Mouse (Mus musculus) heart, postnatal 0 days (tissue): ENCODE measurements around the gene Igf2bp3. TPM values are rescaled to one million over a fixed set of nuclear protein-coding genes. Genes with fewer than 3 reads are reported as not detected.

Experiments used
- ATAC-seq: fragments of 200-750 bp; cut with Nextera tagmentation; 2 replicates; pipeline ENCODE4 v1.8.0; 2017; ENCODE audit warnings: low read depth, moderate number of reproducible peaks, moderate library complexity; ENCODE audit not compliant: insufficient read depth
- DNase-seq: peaks from one replicate; pipeline ENCODE4 v3.0.0-alpha.2; 2016; ENCODE audit warnings: low spot score
- H3K27ac ChIP-seq: fragments of 300-500 bp; sonication (generic); 2 replicates; pipeline ENCODE4 v1.5.1; 2014; ENCODE audit warnings: low read depth, mild to moderate bottlenecking
- H3K27me3 ChIP-seq: fragments of 300-500 bp; sonication (generic); 2 replicates; pipeline ENCODE4 v1.6.1; 2014; ENCODE audit warnings: low read length, mixed read lengths; ENCODE audit not compliant: control insufficient read depth, insufficient read depth
- H3K36me3 ChIP-seq: fragments of 300-500 bp; sonication (generic); replicated peaks from 2 replicates; pipeline ENCODE4 v1.6.1; 2014; ENCODE audit warnings: low read length, mixed read lengths; ENCODE audit not compliant: control insufficient read depth, insufficient read depth
- H3K4me1 ChIP-seq: fragments of 300-500 bp; sonication (generic); 2 replicates; pipeline ENCODE4 v1.6.1; 2014; ENCODE audit warnings: antibody characterized with exemption; ENCODE audit not compliant: control insufficient read depth, insufficient read depth
- H3K4me2 ChIP-seq: fragments of 300-500 bp; sonication (generic); 2 replicates; pipeline ENCODE4 v1.6.1; 2014; ENCODE audit warnings: low read depth, mild to moderate bottlenecking, low read length, moderate library complexity
- H3K4me3 ChIP-seq: fragments of 300-500 bp; sonication (generic); 2 replicates; pipeline ENCODE4 v1.5.1; 2014; ENCODE audit warnings: low read depth, low read length
- H3K9ac ChIP-seq: fragments of 300-500 bp; sonication (generic); replicated peaks from 2 replicates; pipeline ENCODE4 v1.6.1; 2014; ENCODE audit warnings: low read depth, low read length, mixed read lengths
- H3K9me3 ChIP-seq: fragments of 300-500 bp; sonication (generic); replicated peaks from 2 replicates; pipeline ENCODE4 v1.6.1; 2016; ENCODE audit warnings: low read length; ENCODE audit not compliant: control insufficient read depth
- CTCF ChIP-seq: IDR thresholded peaks from 2 replicates; pipeline ENCODE4 v1.5.1; 2016; ENCODE audit warnings: antibody characterized with exemption, control low read depth, low read depth
- EP300 ChIP-seq: IDR thresholded peaks from 2 replicates; pipeline ENCODE4 v1.6.1; 2016; ENCODE audit warnings: antibody characterized with exemption, low read depth
- WGBS: fragments of 180-500 bp; shearing (Covaris S2); extraction: QIAGEN DNeasy Blood & Tissue Kit; methylation state at CpG from one replicate; pipeline ENCODE4 v1.1.7; 2014; 5-methylcytosine and 5-hydroxymethylcytosine counted together
- polyA plus RNA-seq: library from polyadenylated mRNA; unstranded; fragments of >200 nt; fragmentation: Nextera tagmentation; extraction: Ambion mirVana; gene quantifications from 2 replicates; pipeline ENCODE4 v1.2.1, GENCODE M21; 2015
- total RNA-seq: library from RNA; depleted of rRNA; stranded (reverse); fragments of >200 nt; gene quantifications from 2 replicates; pipeline ENCODE4 v1.2.3, GENCODE M21; 2014; ENCODE audit warnings: low replicate concordance

The Igf2bp3 gene
- total and polyA plus RNA-seq, 2 experiments from 2014 or later: 9.4 to 21.0 TPM

DNA sequence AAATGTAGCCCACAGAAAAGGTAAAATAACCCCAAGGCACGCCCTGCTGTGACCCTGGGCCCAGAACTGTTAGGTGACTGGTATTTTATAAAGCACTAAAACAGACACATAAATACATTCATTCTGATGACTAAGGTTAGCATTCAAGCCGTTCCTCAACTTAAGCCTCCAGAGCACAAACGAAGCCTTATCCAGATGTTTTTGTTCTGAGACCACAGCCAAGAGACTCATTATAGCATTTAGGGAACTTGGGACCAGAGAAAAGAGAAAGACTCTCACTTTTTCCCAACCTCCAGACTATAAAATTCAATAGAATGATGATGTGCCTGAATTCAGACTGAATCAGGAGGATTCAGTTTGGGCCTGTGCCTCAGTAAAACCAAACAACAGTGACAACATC lies 46.1 kb downstream of the Igf2bp3 start:
- no peak for ATAC-seq
- no peak for DNase-seq
- peaks cover 18% of the 10 kb centered on the region; the same call in 1 of the 2 replicates for H3K4me1 ChIP-seq
- TF ChIP-seq CTCF: no peak
- TF ChIP-seq EP300: no peak
- no peak overlapping the region for H3K27ac ChIP-seq
- H3K9me3 ChIP-seq: no peaks in the 10 kb centered on the region
- no peak overlapping the region for H3K4me2 ChIP-seq
- H3K27me3 ChIP-seq: no peaks in the 10 kb centered on the region
- WGBS: 73% methylated on average over 3 of the region's 3 CpGs
- H3K36me3 ChIP-seq: no peaks in the 10 kb centered on the region
- H3K9ac ChIP-seq: no peak overlapping the region
- no peak overlapping the region for H3K4me3 ChIP-seq

- H3K9me3 ChIP-seq: no peaks in the 10 kb centered on the region
- H3K9ac ChIP-seq: no peak overlapping the region
- TF ChIP-seq EP300: no peak
- no peak for TF ChIP-seq CTCF
- no peak for DNase-seq
- no peaks in the 10 kb centered on the region for H3K36me3 ChIP-seq
- no peak overlapping the region for H3K4me3 ChIP-seq
- ATAC-seq: no peak
- H3K4me1 ChIP-seq: peaks cover 20% of the 10 kb centered on the region; the same call in 1 of the 2 replicates
- no peaks in the 10 kb centered on the region for H3K27me3 ChIP-seq
- no peak overlapping the region for H3K27ac ChIP-seq
- H3K4me2 ChIP-seq: no peak overlapping the region
- 78% methylated on average over 4 of the region's 4 CpGs for WGBS
Measured at GRCm38 (mm10) chr6:49167406-49167805, 47.4 kb downstream of the Igf2bp3 start.

DNA sequence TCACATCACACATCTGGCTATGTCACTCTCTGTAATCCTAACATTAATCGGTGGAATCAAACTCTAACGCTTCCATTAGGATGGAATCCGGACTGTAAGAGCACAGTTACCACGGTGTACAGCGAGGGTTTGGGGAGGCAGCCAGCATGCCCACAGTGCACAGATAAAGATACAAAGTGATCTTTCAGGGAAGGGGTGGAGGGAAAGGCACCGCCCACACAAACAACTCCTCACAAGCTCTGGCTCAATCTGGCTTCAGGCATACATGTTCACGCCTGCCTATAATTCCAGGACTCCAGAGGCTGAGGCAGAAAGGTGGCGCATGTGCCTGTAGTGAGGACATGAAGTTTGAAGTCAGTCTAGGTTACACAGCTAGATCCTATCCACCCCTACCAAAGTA lies 48.4 kb downstream of the Igf2bp3 start:
- no peak overlapping the region for H3K9ac ChIP-seq
- TF ChIP-seq EP300 (no peak), CTCF (no peak)
- 58% methylated on average over 8 of the region's 8 CpGs for WGBS
- no peak for DNase-seq
- no peak overlapping the region for H3K4me3 ChIP-seq
- H3K27me3 ChIP-seq: no peaks in the 10 kb centered on the region
- peaks cover 15% of the 10 kb centered on the region; the same call in 1 of the 2 replicates for H3K4me1 ChIP-seq
- no peak overlapping the region for H3K27ac ChIP-seq
- ATAC-seq: no peak
- no peaks in the 10 kb centered on the region for H3K36me3 ChIP-seq
- no peak overlapping the region for H3K4me2 ChIP-seq
- no peaks in the 10 kb centered on the region for H3K9me3 ChIP-seq

DNA sequence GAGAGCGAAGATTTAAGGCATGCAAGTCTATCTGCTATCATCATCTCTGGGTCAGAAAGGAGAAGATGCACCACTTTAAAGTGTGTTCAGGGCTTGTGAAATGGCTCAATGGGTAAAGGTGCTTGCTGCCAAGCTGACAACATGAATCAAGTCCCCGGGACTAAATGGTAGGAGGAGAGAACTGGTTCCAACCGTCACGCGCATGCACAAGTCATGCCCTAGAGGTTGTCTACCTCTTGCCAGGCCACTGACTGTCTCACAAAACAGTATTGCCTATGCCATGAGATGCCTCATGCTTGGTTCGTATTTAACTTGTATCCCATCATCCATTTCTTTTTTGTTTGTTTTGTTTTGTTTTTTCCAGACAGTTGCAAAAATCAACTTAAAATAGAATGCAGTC lies 48.9 kb downstream of the Igf2bp3 start:
- H3K9me3 ChIP-seq: no peaks in the 10 kb centered on the region
- no peaks in the 10 kb centered on the region for H3K36me3 ChIP-seq
- H3K4me1 ChIP-seq: peaks cover 13% of the 10 kb centered on the region; the same call in 1 of the 2 replicates
- TF ChIP-seq CTCF: no peak
- no peak for TF ChIP-seq EP300
- ATAC-seq (no peak), DNase-seq (no peak)
- WGBS: 88% methylated on average over 6 of the region's 6 CpGs
- H3K9ac ChIP-seq: no peak overlapping the region
- no peak overlapping the region for H3K27ac ChIP-seq
- H3K4me3 ChIP-seq: no peak overlapping the region
- no peaks in the 10 kb centered on the region for H3K27me3 ChIP-seq
- no peak overlapping the region for H3K4me2 ChIP-seq

GRCm38 (mm10) chr6:49165101-49165500 lies 49.7 kb downstream of the Igf2bp3 start:
- Histone ChIP-seq H3K36me3 (no peaks in the 10 kb centered on the region), H3K4me3 (no peak overlapping the region), H3K4me1 (peaks cover 13% of the 10 kb centered on the region; the same call in 1 of the 2 replicates), H3K9ac (no peak overlapping the region), H3K27me3 (no peaks in the 10 kb centered on the region), H3K27ac (no peak overlapping the region), H3K4me2 (no peak overlapping the region), H3K9me3 (no peaks in the 10 kb centered on the region)
- WGBS: 51% methylated on average over 6 of the region's 6 CpGs
- no peak for TF ChIP-seq EP300
- TF ChIP-seq CTCF: no peak
- DNase-seq (no peak), ATAC-seq (no peak)

GRCm38 (mm10) chr6:49164701-49165100 lies 50.1 kb downstream of the Igf2bp3 start:
- Histone ChIP-seq H3K9me3 (no peaks in the 10 kb centered on the region), H3K36me3 (no peaks in the 10 kb centered on the region), H3K27ac (no peak overlapping the region), H3K27me3 (no peaks in the 10 kb centered on the region), H3K9ac (no peak overlapping the region), H3K4me3 (no peak overlapping the region), H3K4me1 (peaks cover 13% of the 10 kb centered on the region; the same call in 1 of the 2 replicates), H3K4me2 (no peak overlapping the region)
- 66% methylated on average over 11 of the region's 11 CpGs for WGBS
- no peak for TF ChIP-seq EP300
- TF ChIP-seq CTCF: no peak
- ATAC-seq: no peak
- DNase-seq: no peak
